ENCODE assay signal across 21 mouse cellular contexts in the genomic region with DNA sequence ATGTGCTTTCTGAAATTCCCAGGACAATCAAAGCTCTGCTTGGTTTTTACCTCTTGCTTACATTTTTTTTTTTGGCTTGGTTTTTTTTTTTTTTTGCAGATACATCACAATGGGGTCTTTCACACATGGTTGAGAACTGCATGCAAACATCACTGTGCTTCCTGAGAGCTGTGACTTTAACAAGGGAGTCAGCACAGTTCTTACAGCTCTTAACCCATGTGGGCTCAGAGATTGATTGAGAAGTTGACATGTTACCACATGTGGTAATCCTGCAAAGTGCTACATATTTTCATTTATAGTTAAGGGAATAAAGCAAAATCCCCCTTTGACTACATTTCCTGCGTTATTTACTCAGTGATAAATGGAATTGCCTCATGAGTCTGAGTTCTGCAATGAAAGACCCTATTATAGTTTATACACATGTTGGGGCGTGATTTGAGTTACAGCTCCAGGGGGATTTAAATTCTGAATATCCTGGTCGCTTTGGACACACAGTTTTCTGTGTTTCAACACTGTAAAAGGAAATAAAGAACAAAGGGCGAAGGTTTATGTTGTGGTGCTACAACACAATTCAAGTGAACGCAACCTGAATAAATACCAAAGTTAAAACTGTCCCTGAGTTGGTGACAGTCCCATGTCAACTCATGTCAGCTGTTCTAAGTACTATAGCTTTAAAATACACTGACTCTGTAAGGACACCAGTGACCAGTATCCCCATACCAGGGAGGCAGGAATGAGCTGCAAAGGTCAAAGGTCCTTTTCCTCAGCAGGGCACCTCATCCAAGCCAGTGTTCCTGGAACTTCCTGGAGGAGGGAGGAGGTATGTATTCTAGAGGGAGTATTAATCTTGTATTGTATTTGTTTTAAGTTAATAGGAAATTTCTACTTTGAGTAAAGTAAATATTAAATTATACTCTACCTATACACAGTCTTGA. TPM values are rescaled to one million over a fixed set of nuclear protein-coding genes. Genes with fewer than 3 reads are reported as not detected.
DNase-seq lines count a peak whose midpoint lies in the region; ATAC-seq and TF ChIP-seq lines count a peak whose summit lies in the region.
"Had no signal": no experiment of that assay in that cellular context is flagged by ENCODE, and none has a peak within 500 bp of the region (broad histone marks: within the 10 kb centered on the region; RNA-seq: fewer than 3 reads in every experiment).

No protein-coding gene starts in this region.

- no peaks in the 10 kb centered on the region for H3K27me3 ChIP-seq in liver, adult 2 months (ENCODE audit: control insufficient read depth, insufficient read depth, low read length)
- H3K27me3 ChIP-seq in liver, embryonic 11.5 days (replicated peaks; ENCODE audit: control insufficient read depth, insufficient read depth, low read length), result no peaks in the 10 kb centered on the region
- no peaks in the 10 kb centered on the region for H3K27me3 ChIP-seq in stomach, embryonic 15.5 days (replicated peaks)
- H3K27me3 ChIP-seq: liver, embryonic 12.5 days; midbrain, embryonic 12.5 days; neural tube, embryonic 15.5 days had no signal

- no peak overlapping the region for H3K9ac ChIP-seq in liver, adult 2 months (ENCODE audit: low read depth, low read length)
- no peak overlapping the region for H3K9ac ChIP-seq in liver, embryonic 11.5 days (ENCODE audit: low read depth, low read length)
- no peak overlapping the region for H3K9ac ChIP-seq in stomach, embryonic 15.5 days
- H3K9ac ChIP-seq: liver, embryonic 12.5 days; midbrain, embryonic 12.5 days; neural tube, embryonic 15.5 days had no signal

- no peak overlapping the region for H3K4me2 ChIP-seq in liver, embryonic 11.5 days
- no peak overlapping the region for H3K4me2 ChIP-seq in stomach, embryonic 15.5 days
- H3K4me2 ChIP-seq: liver, embryonic 12.5 days; midbrain, embryonic 12.5 days; neural tube, embryonic 15.5 days had no signal

- TF ChIP-seq CTCF in liver, adult 2 months (IDR thresholded peaks at IDR 0.05; ENCODE audit: low read depth, low read length), result no peak

- peak; percentile 10 for DNase-seq in embryo, embryonic 10 days (ENCODE audit: low spot score)
- DNase-seq in embryo, embryonic 10.5 days (ENCODE audit: low spot score), result no peak
- DNase-seq in liver, adult 2 months (ENCODE audit: extremely low read depth, low read depth, low spot score), result peak; percentile 13
- DNase-seq in liver, embryonic 11.5 days (ENCODE audit: low spot score), result no peak
- no peak for DNase-seq in spleen, postnatal 4 days (ENCODE audit: low spot score in 2 of 2)
- DNase-seq in left cerebral cortex, postnatal 14 days (ENCODE audit: low spot score in 2 of 2), result no peak
- DNase-seq: adrenal gland, postnatal 10 days; cerebellum, adult 8-10 months; cerebellum, postnatal 36 days; gastrocnemius, adult 2 months; heart, postnatal 10 days; kidney, adult 9 months; kidney, postnatal 14 days; lung, adult 18-20 months; lung, postnatal 10 days had no signal

- 90% methylated on average over 5 of the region's 5 CpGs for WGBS in liver, adult 2 months
- WGBS in liver, embryonic 11.5 days, result 81% methylated on average over 5 of the region's 5 CpGs
- WGBS in stomach, embryonic 15.5 days, result 56% methylated on average over 5 of the region's 5 CpGs

- no peak overlapping the region for H3K4me3 ChIP-seq in liver, adult 2 months (ENCODE audit: insufficient read depth, low read depth, low read length)
- no peak overlapping the region for H3K4me3 ChIP-seq in liver, embryonic 11.5 days (ENCODE audit: low read depth, low read length)
- no peak overlapping the region for H3K4me3 ChIP-seq in stomach, embryonic 15.5 days (replicated peaks)
- H3K4me3 ChIP-seq: gastrocnemius, adult 2 months; heart, embryonic 10.5 days; liver, embryonic 12.5 days; midbrain, embryonic 12.5 days; neural tube, embryonic 15.5 days had no signal

- ATAC-seq in liver, embryonic 11.5 days (replicated peaks; ENCODE audit: low FRiP score), result no peak
- ATAC-seq in stomach, embryonic 15.5 days (ENCODE audit: insufficient read depth, low FRiP score, low read depth), result peak; percentile 22; the same call in 1 of the 2 replicates
- ATAC-seq: hindbrain, postnatal 0 days; liver, embryonic 12.5 days had no signal

- TF ChIP-seq POLR2A in liver, adult 2 months (IDR thresholded peaks at IDR 0.05; ENCODE audit: extremely low read depth, insufficient read depth, low read length), result no peak

- H3K27ac ChIP-seq in liver, adult 2 months (replicated peaks; ENCODE audit: insufficient read depth, low read depth, low read length), result no peak overlapping the region
- no peak overlapping the region for H3K27ac ChIP-seq in liver, embryonic 11.5 days (ENCODE audit: low read depth, low read length)
- H3K27ac ChIP-seq in stomach, embryonic 15.5 days, result 0 out of 2 replicates have a peak overlapping the region, but pooled peaks have one; percentile 54
- H3K27ac ChIP-seq: gastrocnemius, adult 2 months; heart, embryonic 10.5 days; hindbrain, postnatal 0 days; liver, embryonic 12.5 days; midbrain, embryonic 12.5 days; neural tube, embryonic 15.5 days had no signal

- H3K36me3 ChIP-seq in liver, adult 2 months (ENCODE audit: control insufficient read depth, insufficient read depth, low read length), result no peaks in the 10 kb centered on the region
- H3K36me3 ChIP-seq in liver, embryonic 11.5 days (ENCODE audit: control insufficient read depth, insufficient read depth, low read length), result no peaks in the 10 kb centered on the region
- no peaks in the 10 kb centered on the region for H3K36me3 ChIP-seq in stomach, embryonic 15.5 days
- H3K36me3 ChIP-seq: heart, embryonic 10.5 days; liver, embryonic 12.5 days; midbrain, embryonic 12.5 days; neural tube, embryonic 15.5 days had no signal

- no peaks in the 10 kb centered on the region; the same call in 1 of the 2 replicates for H3K79me2 ChIP-seq in liver, adult 2 months (ENCODE audit: control insufficient read depth, insufficient read depth, low read length)

- intact Hi-C loops in left cerebral cortex, postnatal 14 days (cut with DNase I), result no loop called here

- no peaks in the 10 kb centered on the region for H3K9me3 ChIP-seq in liver, embryonic 11.5 days (ENCODE audit: control insufficient read depth, low read length)
- no peaks in the 10 kb centered on the region for H3K9me3 ChIP-seq in stomach, embryonic 15.5 days
- H3K9me3 ChIP-seq: heart, embryonic 10.5 days; liver, embryonic 12.5 days; midbrain, embryonic 12.5 days; neural tube, embryonic 15.5 days had no signal

- H3K4me1 ChIP-seq in liver, adult 2 months (ENCODE audit: control insufficient read depth, insufficient read depth, low read length), result peaks cover 5% of the 10 kb centered on the region; the same call in 1 of the 2 replicates
- no peaks in the 10 kb centered on the region for H3K4me1 ChIP-seq in liver, embryonic 11.5 days (replicated peaks; ENCODE audit: control insufficient read depth, insufficient read depth, low read length)
- no peaks in the 10 kb centered on the region for H3K4me1 ChIP-seq in stomach, embryonic 15.5 days
- H3K4me1 ChIP-seq: heart, embryonic 10.5 days; midbrain, embryonic 12.5 days had no signal

RNA-seq across cellular contexts. Expression of gene 2010111I01Rik, which starts 29.1 kb away (rescaled TPM):
- 78.1 and 81.3 TPM in 2 replicates for total RNA-seq in liver, adult 2 months (2014; rRNA removed)
- 30.0 and 40.8 TPM in 2 replicates for polyA plus RNA-seq in liver, adult 2 months (2012; rRNA removed)
- 30.6 and 31.8 TPM in 2 replicates for polyA plus RNA-seq in liver, embryonic 11.5 days (2014; fragmentation: Nextera tagmentation; extraction: Ambion mirVana)
- 104 and 114 TPM in 2 replicates for polyA plus RNA-seq in stomach, embryonic 15.5 days (2015; fragmentation: Nextera tagmentation; extraction: Ambion mirVana)
- total RNA-seq in left cerebral cortex, postnatal 14 days (2021), result 100 to 1,000 TPM in 1 of 2 experiments, 10 to 100 TPM in 1; 80.6 to 105 TPM

Comparison
In these comparisons a context has a peak if more than half of its experiments do, and no peak if none do; other contexts are left out.
1. DNase-seq: peak in embryo, embryonic 10 days (single experiment) and liver, adult 2 months (single experiment); none in embryo, embryonic 10.5 days (single experiment), liver, embryonic 11.5 days (single experiment), spleen, postnatal 4 days (0 of 2) and left cerebral cortex, postnatal 14 days (0 of 2).